ENCODE assay signal across 8 mouse cellular contexts in genomic region chrX:12251853-12252679, GRCm38 (mm10).
DNase-seq lines count a peak whose midpoint lies in the region; ATAC-seq lines count a peak whose summit lies in the region.

No protein-coding gene starts in this region.

- peak; percentile 81 for DNase-seq in R1 (ENCODE audit: low read depth, low spot score)
- peak; percentile 12 for DNase-seq in cerebellum, adult 8-10 months
- DNase-seq in forelimb bud, embryonic 11.5 days (ENCODE audit: low read depth, low spot score), result peak; percentile 80
- DNase-seq in layer of hippocampus, postnatal 10 days (ENCODE audit: low spot score in 2 of 2), result peak; percentile 30 to 52
- DNase-seq in lung, postnatal 25 days (ENCODE audit: low spot score), result peak; percentile 70
- peak; percentile 81 for DNase-seq in retina, embryonic 14.5 days (ENCODE audit: low spot score)
- peak; percentile 30 to 53 for DNase-seq in urinary bladder, postnatal 36 days (ENCODE audit: low spot score in 2 of 2)

- ATAC-seq in hematopoietic stem cell, adult 5-6 weeks (replicated peaks in 1 of 2; ENCODE audit: insufficient read depth in 1 of 2, low FRiP score in 2 of 2, low TSS enrichment in 1 of 2, low read depth in 1 of 2, poor library complexity in 2 of 2, severe bottlenecking in 2 of 2), result peak; percentile 82 to 94

Comparison
In these comparisons a context has a peak if more than half of its experiments do, and no peak if none do; other contexts are left out.
1. Peak in every context shown above with its lines: DNase-seq and ATAC-seq.
2. DNase-seq: peak in every context shown above with its lines; median percentile 81 in R1; 81 in retina, embryonic 14.5 days; 80 in forelimb bud, embryonic 11.5 days; 70 in lung, postnatal 25 days; 42 in urinary bladder, postnatal 36 days; 41 in layer of hippocampus, postnatal 10 days; 12 in cerebellum, adult 8-10 months.